Mouse (Mus musculus) bone marrow macrophage, adult 2 months (primary cell): ENCODE measurements around the gene Dynlrb1.

ENCODE experiments used
- CTCF ChIP-seq: IDR thresholded peaks from 2 replicates; pipeline ENCODE4 v1.5.1; 2012; ENCODE audit warnings: low read depth, mild to moderate bottlenecking, low read length, moderate library complexity
- POLR2A ChIP-seq: IDR thresholded peaks from 2 replicates; pipeline ENCODE4 v1.6.1; 2012; ENCODE audit warnings: mild to moderate bottlenecking, low read depth, low read length, borderline replicate concordance

- TF ChIP-seq CTCF, result no peak
- no peak for TF ChIP-seq POLR2A
Observed at GRCm38 (mm10) chr2:155242296-155242855, 6.0 kb downstream of the Dynlrb1 start.
